20 mouse cellular contexts compared by ENCODE assay signal in the genomic region with DNA sequence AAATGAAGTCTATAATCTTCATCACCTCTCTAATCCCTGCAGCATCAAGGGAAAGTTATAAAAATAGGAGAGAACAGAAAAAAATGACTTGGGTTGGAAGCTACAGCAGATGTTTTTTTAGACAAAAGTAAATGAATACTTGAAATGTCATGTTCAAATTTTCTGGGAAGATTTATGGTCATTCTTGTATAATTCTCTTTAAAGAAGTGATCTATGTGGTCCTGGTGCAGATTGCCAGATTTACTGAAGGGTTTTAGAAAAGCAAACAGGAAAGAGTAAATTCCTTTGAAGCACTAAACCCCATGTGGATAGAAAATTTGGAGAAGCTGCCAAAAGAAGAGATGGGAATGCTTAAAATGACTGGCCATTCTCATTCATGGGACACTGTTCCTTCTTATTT.
DNase-seq lines count a peak whose midpoint lies in the region; ATAC-seq and TF ChIP-seq lines count a peak whose summit lies in the region.
"Had no signal": no experiment of that assay in that cellular context is flagged by ENCODE, and none has a peak within 500 bp of the region (broad histone marks: within the 10 kb centered on the region; RNA-seq: fewer than 3 reads in every experiment).

No protein-coding gene starts in this region.

- H3K36me3 ChIP-seq in limb, embryonic 14.5 days (ENCODE audit: control insufficient read depth, insufficient read depth, low read length), result no peaks in the 10 kb centered on the region
- H3K36me3 ChIP-seq in limb, embryonic 10.5 days, result no peaks in the 10 kb centered on the region
- H3K36me3 ChIP-seq: forebrain, embryonic 12.5 days; G1E; heart, embryonic 12.5 days; hindbrain, embryonic 15.5 days had no signal

- TF ChIP-seq POLR2A in limb, embryonic 14.5 days (IDR thresholded peaks at IDR 0.05; ENCODE audit: borderline replicate concordance, extremely low read depth, insufficient read depth, insufficient read length), result no peak

- H3K27me3 ChIP-seq in limb, embryonic 14.5 days (ENCODE audit: control insufficient read depth, insufficient read depth, low read length), result no peaks in the 10 kb centered on the region
- H3K27me3 ChIP-seq in limb, embryonic 10.5 days (ENCODE audit: low read depth, poor library complexity, severe bottlenecking), result no peaks in the 10 kb centered on the region
- H3K27me3 ChIP-seq: forebrain, embryonic 12.5 days; heart, embryonic 12.5 days; hindbrain, embryonic 15.5 days had no signal

- no peak overlapping the region for H3K4me2 ChIP-seq in limb, embryonic 14.5 days (replicated peaks; ENCODE audit: low read depth, low read length, severe bottlenecking)
- H3K4me2 ChIP-seq: forebrain, embryonic 12.5 days; heart, embryonic 12.5 days; hindbrain, embryonic 15.5 days had no signal

- peak; percentile 18 for DNase-seq in kidney, adult 9 months
- DNase-seq in kidney, postnatal 25 days, result no peak
- peak; percentile 16 for DNase-seq in limb, embryonic 14.5 days (ENCODE audit: low spot score)
- DNase-seq in limb, embryonic 10.5 days (ENCODE audit: low spot score), result no peak
- DNase-seq in adipocyte (ENCODE audit: low spot score), result peak; percentile 4
- DNase-seq in skeletal muscle tissue, adult 2 months (ENCODE audit: low read depth, low spot score), result peak; percentile 7
- no peak for DNase-seq in adrenal gland, adult 8-10 months
- DNase-seq: adrenal gland, postnatal 25 days; B cell, adult 2 months; cerebellum, adult 18-20 months; cerebellum, adult 9-11 months; cerebellum, postnatal 36 days; gastrocnemius, postnatal 10 days; heart, postnatal 36 days had no signal

- H3K4me3 ChIP-seq in limb, embryonic 14.5 days (replicated peaks; ENCODE audit: low read length), result no peak overlapping the region
- H3K4me3 ChIP-seq in limb, embryonic 10.5 days, result no peak overlapping the region
- H3K4me3 ChIP-seq: forebrain, embryonic 12.5 days; heart, embryonic 12.5 days; hindbrain, embryonic 15.5 days had no signal

- H3K9ac ChIP-seq in limb, embryonic 14.5 days (ENCODE audit: low read depth, low read length, severe bottlenecking), result no peak overlapping the region
- H3K9ac ChIP-seq: forebrain, embryonic 12.5 days; heart, embryonic 12.5 days; hindbrain, embryonic 15.5 days had no signal

- no peaks in the 10 kb centered on the region for H3K4me1 ChIP-seq in limb, embryonic 14.5 days (ENCODE audit: control insufficient read depth, insufficient read depth, low read length)
- H3K4me1 ChIP-seq in limb, embryonic 10.5 days, result no peaks in the 10 kb centered on the region
- H3K4me1 ChIP-seq: forebrain, embryonic 12.5 days; heart, embryonic 12.5 days; hindbrain, embryonic 15.5 days had no signal

- no peaks in the 10 kb centered on the region for H3K9me3 ChIP-seq in limb, embryonic 14.5 days (ENCODE audit: control insufficient read depth, low read length)
- H3K9me3 ChIP-seq in limb, embryonic 10.5 days (replicated peaks), result no peaks in the 10 kb centered on the region
- H3K9me3 ChIP-seq: forebrain, embryonic 12.5 days; G1E; heart, embryonic 12.5 days; hindbrain, embryonic 15.5 days had no signal

- ATAC-seq in limb, embryonic 14.5 days (ENCODE audit: low FRiP score, low read depth), result no peak
- ATAC-seq: CD4-positive, CD25-positive, alpha-beta regulatory T cell, adult 4 months; forebrain, embryonic 16.5 days had no signal

- H3K27ac ChIP-seq in limb, embryonic 14.5 days (replicated peaks; ENCODE audit: low read depth, low read length), result no peak overlapping the region
- no peak overlapping the region for H3K27ac ChIP-seq in limb, embryonic 10.5 days
- H3K27ac ChIP-seq: forebrain, embryonic 12.5 days; hindbrain, embryonic 15.5 days had no signal

Comparison
In these comparisons a context has a peak if more than half of its experiments do, and no peak if none do; other contexts are left out.
1. DNase-seq: peak in kidney, adult 9 months (single experiment), limb, embryonic 14.5 days (single experiment), adipocyte (single experiment) and skeletal muscle tissue, adult 2 months (single experiment); none in kidney, postnatal 25 days (0 of 2), limb, embryonic 10.5 days (single experiment) and adrenal gland, adult 8-10 months (single experiment).